Mouse (Mus musculus): ENCODE data around the gene Adgrg6.

- no peak for TF ChIP-seq CTCF (IDR thresholded peaks at IDR 0.05; ENCODE audit: extremely low read depth, insufficient read depth, low read length)
- no peak for TF ChIP-seq POLR2A (IDR thresholded peaks at IDR 0.05; ENCODE audit: extremely low read depth, insufficient read depth, low read length)
Observed at GRCm38 (mm10) chr10:14468623-14469022, 76.8 kb downstream of the Adgrg6 start.
